Mouse (Mus musculus) kidney, embryonic 15.5 days (tissue): ENCODE measurements around the gene Rbpms2. TPM values are rescaled to one million over a fixed set of nuclear protein-coding genes. Genes with fewer than 3 reads are reported as not detected.
"Not testable (repeated sequence)": the region's sequence is repeated elsewhere in the genome, so short reads cannot be mapped to it uniquely, and the experiment has no call there.

Source experiments
- ATAC-seq: fragments of 200-750 bp; cut with Nextera tagmentation; replicated peaks from 2 replicates; pipeline ENCODE4 v1.8.0; 2017; ENCODE audit warnings: moderate TSS enrichment; ENCODE audit not compliant: low FRiP score
- H3K27ac ChIP-seq: fragments of 300-500 bp; sonication (generic); 2 replicates; pipeline ENCODE4 v1.5.1; 2015; ENCODE audit warnings: mild to moderate bottlenecking, inconsistent platforms
- H3K27me3 ChIP-seq: fragments of 300-500 bp; sonication (generic); 2 replicates; pipeline ENCODE4 v1.6.1; 2015; ENCODE audit warnings: inconsistent platforms
- H3K36me3 ChIP-seq: fragments of 300-500 bp; sonication (generic); 2 replicates; pipeline ENCODE4 v1.6.1; 2015; ENCODE audit warnings: inconsistent platforms
- H3K4me1 ChIP-seq: fragments of 300-500 bp; sonication (generic); 2 replicates; pipeline ENCODE4 v1.6.1; 2015; ENCODE audit warnings: inconsistent platforms
- H3K4me2 ChIP-seq: fragments of 300-500 bp; sonication (generic); 2 replicates; pipeline ENCODE4 v1.6.1; 2015; ENCODE audit warnings: moderate library complexity, mild to moderate bottlenecking, inconsistent platforms
- H3K4me3 ChIP-seq: fragments of 300-500 bp; sonication (generic); replicated peaks from 2 replicates; pipeline ENCODE4 v1.5.1; 2015; ENCODE audit warnings: mild to moderate bottlenecking, inconsistent platforms
- H3K9ac ChIP-seq: fragments of 300-500 bp; sonication (generic); 2 replicates; pipeline ENCODE4 v1.6.1; 2015; ENCODE audit warnings: mild to moderate bottlenecking, inconsistent platforms
- H3K9me3 ChIP-seq: fragments of 300-500 bp; sonication (generic); replicated peaks from 2 replicates; pipeline ENCODE4 v1.6.1; 2016; ENCODE audit warnings: inconsistent platforms
- WGBS: fragments of 180-500 bp; shearing (Covaris S2); methylation state at CpG from one replicate; pipeline ENCODE4 v1.1.7; 2015; ENCODE audit warnings: mixed read lengths; 5-methylcytosine and 5-hydroxymethylcytosine counted together
- polyA plus RNA-seq: library from polyadenylated mRNA; unstranded; fragments of >200 nt; fragmentation: Nextera tagmentation; extraction: Ambion mirVana; gene quantifications from 2 replicates; pipeline ENCODE4 v1.2.1, GENCODE M21; 2015

The Rbpms2 gene
- polyA plus RNA-seq, 1 experiment from 2014 or later = 30.3 TPM

- Histone ChIP-seq H3K27me3 (no peaks in the 10 kb centered on the region), H3K27ac (no peak overlapping the region), H3K4me3 (no peak overlapping the region), H3K4me2 (no peak overlapping the region), H3K9ac (no peak overlapping the region), H3K36me3 (peaks cover 36% of the 10 kb centered on the region), H3K9me3 (no peaks in the 10 kb centered on the region), H3K4me1 (peaks cover 24% of the 10 kb centered on the region)
- no peak for ATAC-seq
- WGBS = 81% methylated on average over 2 of the region's 2 CpGs
Observed at GRCm38 (mm10) chr9:65684704-65685103, 55.3 kb downstream of the Rbpms2 start.

DNA sequence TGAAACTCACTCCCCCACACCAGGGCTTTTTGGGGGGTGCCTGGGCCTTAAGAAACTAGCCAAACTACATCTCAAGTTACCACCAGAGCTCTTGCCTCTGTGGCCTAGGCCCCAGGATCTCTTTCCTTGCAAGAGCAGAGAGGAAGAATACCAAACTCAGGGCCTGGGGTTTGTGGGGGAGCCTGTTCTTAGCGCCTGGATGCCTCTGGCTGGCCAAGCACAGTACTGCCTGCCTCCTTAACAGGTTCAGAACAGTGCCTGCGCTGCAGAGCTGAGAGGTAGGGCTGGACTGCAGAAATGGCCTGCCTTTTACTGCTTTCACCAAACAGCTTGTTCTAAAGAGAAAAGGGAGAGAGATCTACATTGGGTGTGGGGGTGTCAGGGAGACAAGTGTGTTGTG, 60.4 kb downstream of the Rbpms2 start:
- not testable (repeated sequence) for H3K4me1 ChIP-seq, H3K9me3 ChIP-seq, H3K27me3 ChIP-seq, H3K4me3 ChIP-seq, H3K4me2 ChIP-seq, H3K9ac ChIP-seq
- 46% methylated on average over 2 of the region's 2 CpGs for WGBS
- ATAC-seq = peak; percentile 90
- peaks cover 77% of the 10 kb centered on the region for H3K36me3 ChIP-seq
- H3K27ac ChIP-seq = peak overlapping the region; percentile 56; the same call in 1 of the 2 replicates

GRCm38 (mm10) chr9:65692466-65692865, 63.0 kb downstream of the Rbpms2 start:
- no peaks in the 10 kb centered on the region for H3K4me1 ChIP-seq
- peaks cover 87% of the 10 kb centered on the region for H3K36me3 ChIP-seq
- H3K4me3 ChIP-seq = no peak overlapping the region
- no peaks in the 10 kb centered on the region for H3K27me3 ChIP-seq
- H3K9me3 ChIP-seq = no peaks in the 10 kb centered on the region
- no peak overlapping the region for H3K27ac ChIP-seq
- ATAC-seq = no peak
- no peak overlapping the region for H3K4me2 ChIP-seq
- no peak overlapping the region for H3K9ac ChIP-seq
- WGBS = 68% methylated on average over 3 of the region's 3 CpGs

GRCm38 (mm10) chr9:65692959-65693603, 63.6 kb downstream of the Rbpms2 start:
- Histone ChIP-seq H3K27me3 (no peaks in the 10 kb centered on the region), H3K4me3 (no peak overlapping the region), H3K27ac (0 out of 2 replicates have a peak overlapping the region, but pooled peaks have one; percentile 42), H3K9me3 (no peaks in the 10 kb centered on the region), H3K4me1 (no peaks in the 10 kb centered on the region), H3K9ac (no peak overlapping the region), H3K4me2 (no peak overlapping the region), H3K36me3 (peaks cover 87% of the 10 kb centered on the region)
- ATAC-seq = no peak
- 53% methylated on average over 5 of the region's 5 CpGs for WGBS

- no peak overlapping the region for H3K4me2 ChIP-seq
- H3K9me3 ChIP-seq = no peaks in the 10 kb centered on the region
- H3K4me1 ChIP-seq = no peaks in the 10 kb centered on the region
- no peaks in the 10 kb centered on the region for H3K27me3 ChIP-seq
- H3K4me3 ChIP-seq = no peak overlapping the region
- H3K27ac ChIP-seq = peak overlapping the region; percentile 20; the same call in 1 of the 2 replicates
- 73% methylated on average over 3 of the region's 3 CpGs for WGBS
- ATAC-seq = no peak
- H3K9ac ChIP-seq = no peak overlapping the region
- H3K36me3 ChIP-seq = peaks cover 95% of the 10 kb centered on the region
Observed at GRCm38 (mm10) chr9:65695646-65696045, 66.2 kb downstream of the Rbpms2 start.

- Histone ChIP-seq H3K27me3 (no peaks in the 10 kb centered on the region), H3K27ac (0 out of 2 replicates have a peak overlapping the region, but pooled peaks have one; percentile 20), H3K4me2 (no peak overlapping the region), H3K4me3 (no peak overlapping the region), H3K9me3 (no peaks in the 10 kb centered on the region), H3K4me1 (no peaks in the 10 kb centered on the region), H3K9ac (no peak overlapping the region), H3K36me3 (peaks cover 96% of the 10 kb centered on the region)
- no peak for ATAC-seq
Observed at GRCm38 (mm10) chr9:65696337-65696736, 66.9 kb downstream of the Rbpms2 start.

DNA sequence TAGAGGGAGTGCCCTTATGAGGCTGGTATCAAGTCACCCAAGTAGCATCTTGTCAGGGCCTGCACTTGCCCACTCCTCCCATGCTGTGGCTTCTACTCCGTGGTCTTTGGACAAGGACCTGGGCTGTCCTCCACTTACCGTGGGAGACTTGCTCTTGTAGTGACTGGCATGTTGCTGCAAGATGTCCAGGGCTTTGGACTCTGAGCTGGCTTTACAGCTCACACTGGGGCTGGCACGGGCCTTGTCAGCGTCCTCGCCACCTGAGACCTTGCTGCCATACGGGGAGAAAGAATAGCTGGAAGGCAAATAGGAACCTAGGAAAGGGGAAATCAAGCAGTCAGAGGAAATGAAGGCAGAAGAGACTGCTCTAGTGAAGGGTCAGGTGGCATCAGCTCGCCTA, 67.9 kb downstream of the Rbpms2 start:
- H3K36me3 ChIP-seq = peaks cover 97% of the 10 kb centered on the region
- no peak overlapping the region for H3K4me2 ChIP-seq
- H3K9ac ChIP-seq = no peak overlapping the region
- H3K4me3 ChIP-seq = no peak overlapping the region
- no peak for ATAC-seq
- H3K27me3 ChIP-seq = no peaks in the 10 kb centered on the region
- 84% methylated on average over 7 of the region's 7 CpGs for WGBS
- no peaks in the 10 kb centered on the region for H3K9me3 ChIP-seq
- no peak overlapping the region for H3K27ac ChIP-seq
- no peaks in the 10 kb centered on the region for H3K4me1 ChIP-seq

DNA sequence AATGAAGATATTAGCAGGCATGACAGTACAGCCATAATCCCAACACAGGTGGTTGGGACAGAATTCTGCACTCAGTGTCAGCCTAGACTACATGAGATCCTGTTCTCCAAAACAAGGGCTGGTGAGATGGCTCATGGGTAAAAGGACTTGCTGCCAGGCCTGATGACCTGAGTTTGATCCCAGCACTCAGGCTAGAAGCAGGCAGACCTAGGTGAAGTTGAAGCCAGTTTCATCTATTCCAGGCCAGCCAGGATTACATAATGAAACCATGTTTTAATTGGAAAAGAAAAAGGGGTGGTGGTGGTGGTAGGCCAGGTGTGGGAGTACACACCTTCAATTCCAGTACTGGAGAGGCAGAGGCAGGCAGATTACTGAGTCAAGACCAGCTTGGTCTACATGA, 68.5 kb downstream of the Rbpms2 start:
- no peak for ATAC-seq
- H3K9me3 ChIP-seq = no peaks in the 10 kb centered on the region
- H3K36me3 ChIP-seq = peaks cover 97% of the 10 kb centered on the region
- no peak overlapping the region for H3K9ac ChIP-seq
- no peaks in the 10 kb centered on the region for H3K27me3 ChIP-seq
- H3K4me3 ChIP-seq = no peak overlapping the region
- H3K4me1 ChIP-seq = no peaks in the 10 kb centered on the region
- H3K4me2 ChIP-seq = no peak overlapping the region
- no peak overlapping the region for H3K27ac ChIP-seq

DNA sequence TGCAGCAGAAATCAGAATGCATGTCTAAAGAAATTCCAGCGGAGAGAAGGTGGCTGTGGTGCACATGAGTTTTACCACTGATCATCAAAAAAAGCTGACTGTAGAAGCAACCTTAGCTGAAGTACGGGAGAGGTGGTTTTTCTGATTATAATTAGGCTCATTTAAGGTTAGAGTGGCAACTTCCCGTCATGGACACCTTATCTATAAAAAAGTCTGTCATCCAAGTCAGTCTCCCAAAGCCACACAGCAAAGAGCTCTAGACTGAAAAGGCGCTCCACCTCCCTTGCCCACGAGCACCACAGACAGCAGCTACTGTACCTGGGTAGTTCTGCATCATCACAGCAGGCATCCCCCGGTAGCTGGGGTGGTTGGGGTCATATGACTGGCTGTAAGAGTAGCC, 71.1 kb downstream of the Rbpms2 start:
- Histone ChIP-seq H3K4me1 (no peaks in the 10 kb centered on the region), H3K4me2 (no peak overlapping the region), H3K9me3 (no peaks in the 10 kb centered on the region), H3K4me3 (no peak overlapping the region), H3K9ac (no peak overlapping the region), H3K27me3 (no peaks in the 10 kb centered on the region), H3K36me3 (peaks cover 90% of the 10 kb centered on the region), H3K27ac (no peak overlapping the region)
- 75% methylated on average over 6 of the region's 6 CpGs for WGBS
- ATAC-seq = no peak

DNA sequence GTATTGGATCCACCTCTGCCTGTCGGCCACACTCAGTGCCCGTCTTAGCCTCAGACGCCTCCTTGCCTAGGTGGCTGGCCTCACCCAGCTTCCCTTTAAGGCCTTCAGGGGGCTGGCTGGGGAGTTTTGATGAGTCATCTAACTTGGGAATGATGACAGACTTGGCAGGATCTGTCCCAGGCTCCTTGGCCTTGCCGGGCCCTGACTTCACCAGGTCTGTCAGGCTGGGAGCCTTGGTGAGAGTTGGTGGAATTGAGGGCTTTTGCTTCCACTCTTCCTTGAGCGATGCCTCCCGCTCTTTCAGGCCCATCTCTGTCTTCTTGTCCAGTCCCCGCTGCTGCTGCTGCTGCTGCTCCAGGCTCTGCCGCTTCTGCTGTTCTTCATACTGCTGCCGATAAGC, 72.8 kb downstream of the Rbpms2 start:
- Histone ChIP-seq H3K9ac (no peak overlapping the region), H3K27ac (no peak overlapping the region), H3K36me3 (peaks cover 78% of the 10 kb centered on the region), H3K4me2 (no peak overlapping the region), H3K4me3 (no peak overlapping the region), H3K9me3 (no peaks in the 10 kb centered on the region), H3K4me1 (no peaks in the 10 kb centered on the region), H3K27me3 (no peaks in the 10 kb centered on the region)
- WGBS = 95% methylated on average over 9 of the region's 9 CpGs
- ATAC-seq = no peak

DNA sequence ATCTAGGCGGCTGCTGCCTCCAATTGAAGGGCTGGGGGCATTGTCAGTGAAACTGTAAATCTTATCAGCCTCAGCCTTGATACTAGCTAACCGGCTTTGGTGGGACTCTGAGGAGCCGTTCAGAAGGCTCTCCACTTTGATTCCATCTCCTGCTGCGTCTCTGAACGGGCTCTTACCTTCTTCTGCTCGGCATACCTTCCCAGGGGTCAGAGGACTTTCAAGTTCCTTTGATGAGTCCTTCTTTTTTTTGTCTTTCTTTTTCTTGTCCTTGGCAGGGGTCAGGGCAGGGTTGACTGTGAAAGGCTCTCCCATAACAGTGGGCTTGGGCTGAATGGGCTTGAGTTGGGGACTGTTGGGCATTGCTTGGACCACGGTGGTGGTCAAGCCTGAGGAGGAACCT, 73.8 kb downstream of the Rbpms2 start:
- Histone ChIP-seq H3K4me1 (no peaks in the 10 kb centered on the region), H3K4me2 (no peak overlapping the region), H3K36me3 (peaks cover 69% of the 10 kb centered on the region), H3K9me3 (no peaks in the 10 kb centered on the region), H3K9ac (no peak overlapping the region), H3K27ac (no peak overlapping the region), H3K27me3 (no peaks in the 10 kb centered on the region), H3K4me3 (no peak overlapping the region)
- WGBS = 87% methylated on average over 7 of the region's 7 CpGs
- no peak for ATAC-seq

GRCm38 (mm10) chr9:65703926-65704595, 74.6 kb downstream of the Rbpms2 start:
- no peaks in the 10 kb centered on the region for H3K4me1 ChIP-seq
- H3K27ac ChIP-seq = no peak overlapping the region
- H3K27me3 ChIP-seq = no peaks in the 10 kb centered on the region
- 89% methylated on average over 24 of the region's 24 CpGs for WGBS
- H3K36me3 ChIP-seq = peaks cover 63% of the 10 kb centered on the region
- H3K4me2 ChIP-seq = no peak overlapping the region
- H3K9me3 ChIP-seq = no peaks in the 10 kb centered on the region
- H3K9ac ChIP-seq = no peak overlapping the region
- no peak overlapping the region for H3K4me3 ChIP-seq
- no peak for ATAC-seq
